23 mouse cellular contexts compared by ENCODE assay signal in genomic region chr9:46728465-46728864, GRCm38 (mm10).
DNase-seq lines count a peak whose midpoint lies in the region; ATAC-seq lines count a peak whose summit lies in the region.
"Had no signal": no experiment of that assay in that cellular context is flagged by ENCODE, and none has a peak within 500 bp of the region (broad histone marks: within the 10 kb centered on the region; RNA-seq: fewer than 3 reads in every experiment).

No protein-coding gene starts in this region.

- H3K4me1 ChIP-seq in hindbrain, embryonic 11.5 days (replicated peaks; ENCODE audit: control insufficient read depth, insufficient read depth, low read length), result no peaks in the 10 kb centered on the region
- no peaks in the 10 kb centered on the region for H3K4me1 ChIP-seq in hindbrain, embryonic 14.5 days (replicated peaks; ENCODE audit: control insufficient read depth, insufficient read depth, low read length)
- H3K4me1 ChIP-seq: embryonic facial prominence, embryonic 13.5 days; limb, embryonic 10.5 days had no signal

- no peak overlapping the region for H3K9ac ChIP-seq in hindbrain, embryonic 11.5 days (ENCODE audit: low read depth, low read length)
- H3K9ac ChIP-seq in hindbrain, embryonic 14.5 days, result no peak overlapping the region
- H3K9ac ChIP-seq: embryonic facial prominence, embryonic 13.5 days; liver, postnatal 0 days; neural tube, embryonic 12.5 days had no signal

- no peaks in the 10 kb centered on the region for H3K9me3 ChIP-seq in hindbrain, embryonic 11.5 days (ENCODE audit: control insufficient read depth, low read length)
- no peaks in the 10 kb centered on the region; the same call in 1 of the 2 replicates for H3K9me3 ChIP-seq in hindbrain, embryonic 14.5 days (ENCODE audit: control insufficient read depth, low read length)
- H3K9me3 ChIP-seq: embryonic facial prominence, embryonic 13.5 days; limb, embryonic 10.5 days; neural tube, embryonic 12.5 days had no signal

- H3K27ac ChIP-seq in hindbrain, embryonic 11.5 days (ENCODE audit: low read depth, low read length), result no peak overlapping the region
- no peak overlapping the region for H3K27ac ChIP-seq in hindbrain, embryonic 14.5 days
- H3K27ac ChIP-seq: embryonic facial prominence, embryonic 13.5 days; kidney, postnatal 0 days; limb, embryonic 10.5 days; neural tube, embryonic 12.5 days had no signal

- 26% methylated on average over 5 of the region's 5 CpGs for WGBS in hindbrain, embryonic 11.5 days
- WGBS in hindbrain, embryonic 14.5 days, result 9% methylated on average over 5 of the region's 5 CpGs

- H3K4me3 ChIP-seq in hindbrain, embryonic 11.5 days (ENCODE audit: low read depth, low read length), result no peak overlapping the region
- H3K4me3 ChIP-seq in hindbrain, embryonic 14.5 days (replicated peaks; ENCODE audit: low read length), result no peak overlapping the region
- H3K4me3 ChIP-seq: embryonic facial prominence, embryonic 13.5 days; left cerebral cortex, adult 2 months; limb, embryonic 10.5 days; neural tube, embryonic 12.5 days had no signal

- H3K4me2 ChIP-seq in hindbrain, embryonic 11.5 days (replicated peaks; ENCODE audit: low read depth, low read length), result no peak overlapping the region
- no peak overlapping the region for H3K4me2 ChIP-seq in hindbrain, embryonic 14.5 days (replicated peaks)
- H3K4me2 ChIP-seq: embryonic facial prominence, embryonic 13.5 days; neural tube, embryonic 12.5 days had no signal

- no peak for ATAC-seq in hindbrain, embryonic 11.5 days (ENCODE audit: low FRiP score)
- ATAC-seq in hindbrain, embryonic 14.5 days (ENCODE audit: low FRiP score), result no peak
- ATAC-seq: activated CD4-positive, CD25-positive, alpha-beta regulatory T cell, adult 4 months; liver, postnatal 0 days had no signal

- H3K27me3 ChIP-seq in hindbrain, embryonic 11.5 days (ENCODE audit: control insufficient read depth, insufficient read depth, low read length), result no peaks in the 10 kb centered on the region
- H3K27me3 ChIP-seq in hindbrain, embryonic 14.5 days (ENCODE audit: control insufficient read depth, insufficient read depth, low read length), result no peaks in the 10 kb centered on the region
- H3K27me3 ChIP-seq: embryonic facial prominence, embryonic 13.5 days; neural tube, embryonic 12.5 days had no signal

- no peaks in the 10 kb centered on the region for H3K36me3 ChIP-seq in hindbrain, embryonic 11.5 days (ENCODE audit: control insufficient read depth, insufficient read depth, low read length)
- H3K36me3 ChIP-seq in hindbrain, embryonic 14.5 days (replicated peaks; ENCODE audit: control insufficient read depth, insufficient read depth), result no peaks in the 10 kb centered on the region
- H3K36me3 ChIP-seq: embryonic facial prominence, embryonic 13.5 days; G1E; limb, embryonic 10.5 days; neural tube, embryonic 12.5 days had no signal

- DNase-seq in embryo, embryonic 10.5 days (ENCODE audit: low spot score), result peak; percentile 19
- DNase-seq in embryo, embryonic 11 days, result no peak
- DNase-seq in hindbrain, embryonic 11.5 days (ENCODE audit: low spot score), result peak; percentile 11
- DNase-seq in hindbrain, embryonic 14.5 days (ENCODE audit: low spot score), result no peak
- DNase-seq in right cerebral cortex, adult 2 months (ENCODE audit: low spot score in 2 of 2), result peak; percentile 32 to 40
- no peak for DNase-seq in right cerebral cortex, postnatal 4 days
- DNase-seq in adrenal gland, postnatal 14 days, result no peak
- DNase-seq in cerebellum, adult 8-10 months, result no peak
- DNase-seq: adrenal gland, postnatal 10 days; cerebellum, adult 2 months; gastrocnemius, postnatal 36 days; kidney, adult 11 months; liver, postnatal 0 days; lung, postnatal 10 days; right cerebral cortex, postnatal 14 days; thymus, postnatal 4 days had no signal

Comparison
In these comparisons a context has a peak if more than half of its experiments do, and no peak if none do; other contexts are left out.
1. DNase-seq: peak in embryo, embryonic 10.5 days (single experiment), hindbrain, embryonic 11.5 days (single experiment) and right cerebral cortex, adult 2 months (2 of 2); none in embryo, embryonic 11 days (single experiment), hindbrain, embryonic 14.5 days (single experiment), right cerebral cortex, postnatal 4 days (single experiment), adrenal gland, postnatal 14 days (single experiment) and cerebellum, adult 8-10 months (single experiment).